Mouse (Mus musculus): Measurements from ENCODE around the gene Kif5a. TPM values are rescaled to one million over a fixed set of nuclear protein-coding genes. Genes with fewer than 3 reads are reported as not detected.

Gene Kif5a
- total and polyA plus RNA-seq, 2 experiments from 2014 or later: 84.0 to 223 TPM

DNA sequence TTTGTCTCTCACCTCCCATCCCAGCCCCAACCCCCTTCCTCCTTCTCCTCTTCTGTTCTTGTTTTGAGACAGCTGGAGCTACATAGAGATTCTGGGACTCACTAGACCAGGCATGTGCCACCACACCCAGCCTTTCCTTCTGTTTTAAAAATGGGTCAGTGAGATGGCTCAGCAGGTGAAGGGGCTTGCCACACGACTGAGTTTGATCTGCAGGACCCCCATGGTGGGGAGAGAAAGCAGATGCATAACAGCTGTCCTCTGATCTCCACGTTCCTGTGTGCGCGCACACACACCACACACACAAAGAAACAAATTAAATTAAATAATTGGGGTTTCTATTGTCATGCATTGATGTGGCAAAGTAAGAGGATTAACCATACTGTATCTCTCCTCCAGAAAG, 1.8 kb upstream of the Kif5a start:
- 62% methylated on average over 4 of the region's 4 CpGs for WGBS
- Histone ChIP-seq H3K9me3 (ENCODE audit: low read length) (no peaks in the 10 kb centered on the region), H3K9ac (no peak overlapping the region), H3K27ac (ENCODE audit: low read depth, low read length) (no peak overlapping the region), H3K4me1 (ENCODE audit: insufficient read depth) (peaks cover 27% of the 10 kb centered on the region), H3K4me2 (ENCODE audit: low read depth) (no peak overlapping the region), H3K36me3 (ENCODE audit: insufficient read depth) (peaks cover 10% of the 10 kb centered on the region), H3K27me3 (ENCODE audit: insufficient read depth, low read length) (no peaks in the 10 kb centered on the region), H3K4me3 (ENCODE audit: low read depth, low read length) (no peak overlapping the region)
- no peak for DNase-seq
- no peak for ATAC-seq
- TF ChIP-seq CTCF (IDR thresholded peaks at IDR 0.05; ENCODE audit: low read depth): no peak

DNA sequence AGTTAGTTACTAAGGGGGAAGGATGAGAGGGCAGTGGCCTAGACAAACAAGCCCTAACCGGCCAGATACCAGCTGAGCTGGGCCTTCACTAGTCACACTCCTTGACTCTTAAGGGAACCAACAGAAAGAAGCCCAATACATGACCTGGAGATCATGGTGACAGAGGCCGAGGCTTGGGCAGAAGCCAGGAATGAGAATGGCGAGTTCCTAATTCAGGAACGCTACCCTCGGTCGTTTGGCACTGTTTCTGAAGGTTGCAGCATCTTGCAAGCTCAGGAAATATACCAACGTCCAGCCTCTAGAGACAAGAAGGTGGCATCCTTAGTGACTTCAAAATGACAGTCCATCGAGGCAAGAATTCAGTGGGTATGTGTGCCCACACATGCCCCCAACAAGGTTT, 1.2 kb upstream of the Kif5a start:
- DNase-seq: no peak
- ATAC-seq: no peak

DNA sequence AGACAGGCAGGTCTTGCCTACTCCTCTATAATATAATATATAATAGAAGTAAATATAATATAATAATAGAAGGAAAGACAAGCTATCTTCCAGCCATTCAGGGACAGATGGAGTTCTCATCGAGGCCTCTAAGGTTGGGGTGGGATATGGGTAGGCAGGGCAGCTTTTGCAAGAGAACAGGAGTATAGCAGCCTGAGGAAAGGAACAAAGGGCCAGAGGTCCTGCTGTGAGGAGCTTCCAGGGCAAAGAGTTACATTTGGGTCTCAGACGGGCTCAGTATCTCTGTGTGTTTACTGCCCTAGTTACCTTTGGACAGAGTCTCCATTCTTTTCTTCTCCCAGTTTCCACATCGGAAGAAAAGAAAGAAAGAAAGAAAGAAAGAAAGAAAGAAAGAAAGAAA, 483 bp upstream of the Kif5a start:
- WGBS: 44% methylated on average over 3 of the region's 3 CpGs
- peaks cover 7% of the 10 kb centered on the region for H3K36me3 ChIP-seq (ENCODE audit: insufficient read depth)
- H3K27me3 ChIP-seq (ENCODE audit: insufficient read depth, low read length): no peaks in the 10 kb centered on the region
- no peaks in the 10 kb centered on the region for H3K9me3 ChIP-seq (ENCODE audit: low read length)
- peak overlapping the region; percentile 94 for H3K27ac ChIP-seq (ENCODE audit: low read depth, low read length)
- no peak for DNase-seq
- H3K9ac ChIP-seq: peak overlapping the region; percentile 89
- H3K4me3 ChIP-seq (ENCODE audit: low read depth, low read length): peak overlapping the region; percentile 76
- ATAC-seq: no peak
- H3K4me2 ChIP-seq (ENCODE audit: low read depth): peak overlapping the region; percentile 81
- TF ChIP-seq CTCF (IDR thresholded peaks at IDR 0.05; ENCODE audit: low read depth): no peak
- H3K4me1 ChIP-seq (ENCODE audit: insufficient read depth): peaks cover 38% of the 10 kb centered on the region

More for the DNA sequence above, 1.2 kb upstream of the Kif5a start:
- Histone ChIP-seq H3K4me3 (ENCODE audit: low read depth, low read length) (no peak overlapping the region), H3K4me2 (ENCODE audit: low read depth) (no peak overlapping the region), H3K4me1 (ENCODE audit: insufficient read depth) (peaks cover 31% of the 10 kb centered on the region), H3K27me3 (ENCODE audit: insufficient read depth, low read length) (no peaks in the 10 kb centered on the region), H3K27ac (ENCODE audit: low read depth, low read length) (no peak overlapping the region), H3K9me3 (ENCODE audit: low read length) (no peaks in the 10 kb centered on the region), H3K9ac (no peak overlapping the region), H3K36me3 (ENCODE audit: insufficient read depth) (peaks cover 10% of the 10 kb centered on the region)
- 80% methylated on average over 8 of the region's 8 CpGs for WGBS
- TF ChIP-seq CTCF (IDR thresholded peaks at IDR 0.05; ENCODE audit: low read depth): no peak

DNA sequence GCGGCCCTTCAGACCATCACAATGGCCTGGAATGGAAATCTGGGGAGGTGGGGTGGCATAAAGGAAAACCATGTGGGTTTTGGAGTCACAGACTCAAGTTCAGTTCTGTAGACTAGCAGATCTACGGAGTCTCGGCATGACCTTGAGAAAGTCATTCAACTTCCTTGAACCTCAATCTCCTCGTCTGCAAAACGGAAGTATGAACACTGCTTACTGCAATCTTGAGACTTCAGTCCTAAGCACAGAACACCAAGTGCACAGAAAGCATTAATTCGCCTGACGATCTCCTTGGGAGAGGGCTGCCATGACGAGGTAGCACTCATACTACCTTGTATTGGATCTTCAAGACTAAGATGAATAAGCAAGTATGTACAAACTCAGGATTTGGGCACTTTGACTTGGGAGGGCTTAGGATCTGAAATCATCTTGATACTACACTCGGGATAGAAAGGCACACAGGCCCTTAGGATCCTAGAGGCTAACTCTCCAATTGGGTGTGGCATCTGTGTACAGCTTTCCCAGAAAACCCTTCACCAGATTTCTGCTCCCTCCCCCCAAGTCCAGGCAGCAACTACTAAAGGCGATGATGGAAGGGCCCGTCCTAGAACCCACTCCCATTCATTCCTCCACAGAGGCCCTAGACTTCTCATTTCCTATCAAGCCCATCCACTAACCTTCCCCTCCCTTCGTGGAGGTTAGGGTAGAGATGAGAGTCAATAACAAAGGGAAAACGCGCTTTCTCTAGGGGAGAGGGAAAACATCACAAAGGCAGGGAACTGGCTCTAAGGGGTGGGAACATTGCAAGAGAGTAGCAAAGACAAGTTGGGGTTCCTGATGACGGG, 1.2 kb downstream of the Kif5a start:
- Histone ChIP-seq H3K4me1 (ENCODE audit: insufficient read depth) (peaks cover 31% of the 10 kb centered on the region), H3K4me3 (ENCODE audit: low read depth, low read length) (peak overlapping the region; percentile 76)

DNA sequence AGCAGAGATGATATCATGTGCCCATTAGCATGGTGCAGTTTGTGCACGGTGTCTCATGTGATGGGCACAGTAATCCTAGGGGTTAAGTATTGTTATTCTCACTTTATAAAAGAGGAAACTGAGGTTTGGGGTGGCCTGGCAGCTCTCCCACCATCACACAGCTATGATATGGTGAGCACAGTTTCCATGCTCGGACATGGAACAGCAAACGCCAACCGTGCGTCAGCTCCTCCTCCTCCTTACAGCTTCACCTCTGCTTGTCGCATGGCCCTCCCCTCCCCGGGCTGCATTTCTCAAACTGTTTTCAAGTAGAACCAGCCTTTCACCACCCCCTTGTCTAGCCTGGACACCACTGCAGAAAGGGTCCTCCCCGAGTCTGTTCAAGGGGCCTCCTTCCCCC, 4.7 kb downstream of the Kif5a start:
- no peak overlapping the region for H3K27ac ChIP-seq (ENCODE audit: low read depth, low read length)
- no peak for ATAC-seq
- no peak for DNase-seq
- no peak for TF ChIP-seq CTCF (IDR thresholded peaks at IDR 0.05; ENCODE audit: low read depth)
- H3K36me3 ChIP-seq (ENCODE audit: insufficient read depth): peaks cover 14% of the 10 kb centered on the region
- no peak overlapping the region for H3K9ac ChIP-seq
- peaks cover 36% of the 10 kb centered on the region for H3K4me1 ChIP-seq (ENCODE audit: insufficient read depth)
- no peak overlapping the region for H3K4me3 ChIP-seq (ENCODE audit: low read depth, low read length)
- 80% methylated on average over 8 of the region's 8 CpGs for WGBS
- H3K4me2 ChIP-seq (ENCODE audit: low read depth): peak overlapping the region; percentile 81
- H3K9me3 ChIP-seq (ENCODE audit: low read length): no peaks in the 10 kb centered on the region
- no peaks in the 10 kb centered on the region for H3K27me3 ChIP-seq (ENCODE audit: insufficient read depth, low read length)

More for the DNA sequence above, 1.2 kb downstream of the Kif5a start:
- no peaks in the 10 kb centered on the region for H3K9me3 ChIP-seq (ENCODE audit: low read length)
- DNase-seq (peak; percentile 76), ATAC-seq (peak; percentile 13; the same call in 1 of the 2 replicates)
- peak overlapping the region; percentile 89 for H3K9ac ChIP-seq
- H3K4me2 ChIP-seq (ENCODE audit: low read depth): peak overlapping the region; percentile 81
- 51% methylated on average over 15 of the region's 15 CpGs for WGBS
- no peaks in the 10 kb centered on the region for H3K27me3 ChIP-seq (ENCODE audit: insufficient read depth, low read length)
- no peak for TF ChIP-seq CTCF (IDR thresholded peaks at IDR 0.05; ENCODE audit: low read depth)
- peaks cover 11% of the 10 kb centered on the region for H3K36me3 ChIP-seq (ENCODE audit: insufficient read depth)
- H3K27ac ChIP-seq (ENCODE audit: low read depth, low read length): peak overlapping the region; percentile 94

DNA sequence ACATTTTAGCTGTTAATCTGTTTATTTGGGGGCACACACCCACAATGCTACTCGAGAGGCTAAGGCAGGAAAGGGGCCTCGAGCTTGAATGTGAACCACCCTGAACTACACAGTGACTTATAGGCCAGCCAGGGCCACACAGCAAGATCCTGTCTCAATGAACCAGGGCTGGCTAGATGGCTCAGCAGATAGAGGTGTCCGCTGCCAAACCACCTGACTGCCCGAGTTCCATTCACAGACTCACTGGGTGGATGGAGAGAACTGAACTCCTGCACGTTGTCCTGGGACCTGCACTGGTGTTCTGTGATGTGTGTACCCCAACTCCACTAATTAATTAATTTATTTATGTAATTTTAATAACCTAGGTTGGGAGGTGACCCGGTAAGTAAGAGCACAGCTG, 5.4 kb downstream of the Kif5a start:
- H3K9ac ChIP-seq: no peak overlapping the region
- H3K27ac ChIP-seq (ENCODE audit: low read depth, low read length): no peak overlapping the region
- no peak overlapping the region for H3K4me2 ChIP-seq (ENCODE audit: low read depth)
- no peak for ATAC-seq
- no peak for DNase-seq
- H3K27me3 ChIP-seq (ENCODE audit: insufficient read depth, low read length): no peaks in the 10 kb centered on the region
- H3K9me3 ChIP-seq (ENCODE audit: low read length): no peaks in the 10 kb centered on the region
- H3K4me1 ChIP-seq (ENCODE audit: insufficient read depth): peaks cover 36% of the 10 kb centered on the region
- H3K36me3 ChIP-seq (ENCODE audit: insufficient read depth): peaks cover 14% of the 10 kb centered on the region
- TF ChIP-seq CTCF (IDR thresholded peaks at IDR 0.05; ENCODE audit: low read depth): no peak
- no peak overlapping the region for H3K4me3 ChIP-seq (ENCODE audit: low read depth, low read length)
- 82% methylated on average over 6 of the region's 6 CpGs for WGBS

DNA sequence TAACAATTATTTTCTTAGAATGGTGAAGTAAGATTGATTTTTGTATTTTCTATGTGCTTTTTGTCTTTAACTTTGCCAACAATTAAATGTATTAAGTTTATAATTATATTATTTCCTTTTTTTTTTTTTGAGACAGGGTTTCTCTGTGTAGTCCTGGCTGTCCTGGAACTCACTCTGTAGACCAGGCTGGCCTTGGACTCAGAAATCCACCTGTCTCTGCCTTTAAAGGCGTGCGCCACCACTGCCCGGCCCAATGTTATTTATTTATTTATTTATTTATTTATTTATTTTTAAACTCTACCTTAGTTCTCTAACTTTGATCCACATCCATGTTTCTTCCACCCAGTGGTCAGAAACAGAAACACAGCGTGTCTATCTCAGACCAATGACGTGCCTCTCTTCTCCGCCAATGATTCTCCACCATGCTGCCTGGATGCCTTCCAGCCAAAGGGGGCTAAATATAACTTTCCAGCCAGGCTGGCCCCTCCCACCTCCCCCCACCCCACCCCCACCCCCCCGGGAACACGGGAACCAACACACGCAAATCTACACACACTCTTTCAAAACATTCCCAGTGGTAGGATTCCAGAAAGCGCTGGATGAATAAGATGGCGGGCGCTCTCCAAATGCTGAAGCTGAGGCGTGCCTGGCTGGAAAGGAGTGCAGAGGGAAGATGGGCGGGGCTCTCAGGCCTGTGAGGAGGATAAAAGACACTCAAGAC, 7.4 kb downstream of the Kif5a start:
- Histone ChIP-seq H3K4me2 (ENCODE audit: low read depth) (peak overlapping the region; percentile 17; the same call in 1 of the 2 replicates), H3K4me3 (ENCODE audit: low read depth, low read length) (no peak overlapping the region), H3K36me3 (ENCODE audit: insufficient read depth) (peaks cover 14% of the 10 kb centered on the region), H3K9ac (no peak overlapping the region), H3K27ac (ENCODE audit: low read depth, low read length) (no peak overlapping the region), H3K4me1 (ENCODE audit: insufficient read depth) (peaks cover 26% of the 10 kb centered on the region), H3K9me3 (ENCODE audit: low read length) (no peaks in the 10 kb centered on the region), H3K27me3 (ENCODE audit: insufficient read depth, low read length) (no peaks in the 10 kb centered on the region)
- ATAC-seq (peak; percentile 77), DNase-seq (peak; percentile 77)
- peak; percentile 44; the same call in 1 of the 2 replicates for TF ChIP-seq CTCF (IDR thresholded peaks at IDR 0.05; ENCODE audit: low read depth)
- WGBS: 20% methylated on average over 14 of the region's 14 CpGs

Measured in forebrain, postnatal 0 days (tissue).